Mouse (Mus musculus): ENCODE measurements at regions not wholly inside any gene's neighbourhood (a gene's known extent, or its start where the extent isn't known, plus 50 kb on each side); places are given as distances from the start of the nearest gene placed in this dataset.

- Histone ChIP-seq H3K9ac (replicated peaks; ENCODE audit: low read depth, low read length) (no peak overlapping the region; the same call in 1 of the 2 replicates), H3K4me1 (replicated peaks; ENCODE audit: control insufficient read depth, insufficient read depth, low read length) (peaks cover 9% of the 10 kb centered on the region), H3K4me3 (replicated peaks; ENCODE audit: low read length) (no peak overlapping the region), H3K36me3 (ENCODE audit: control insufficient read depth, insufficient read depth) (no peaks in the 10 kb centered on the region), H3K27ac (ENCODE audit: low read length) (peak overlapping the region; percentile 63), H3K4me2 (ENCODE audit: low read length) (peak overlapping the region; percentile 34; the same call in 1 of the 2 replicates), H3K27me3 (replicated peaks; ENCODE audit: control insufficient read depth, insufficient read depth, low read length) (no peaks in the 10 kb centered on the region), H3K9me3 (ENCODE audit: control insufficient read depth, low read length) (no peaks in the 10 kb centered on the region)
- ATAC-seq, result peak; percentile 57
- WGBS, result 50% methylated on average over 9 of the region's 9 CpGs
Measured at GRCm38 (mm10) chr2:75470688-75471054, 188.4 kb upstream of the Hnrnpa3 start.

DNA sequence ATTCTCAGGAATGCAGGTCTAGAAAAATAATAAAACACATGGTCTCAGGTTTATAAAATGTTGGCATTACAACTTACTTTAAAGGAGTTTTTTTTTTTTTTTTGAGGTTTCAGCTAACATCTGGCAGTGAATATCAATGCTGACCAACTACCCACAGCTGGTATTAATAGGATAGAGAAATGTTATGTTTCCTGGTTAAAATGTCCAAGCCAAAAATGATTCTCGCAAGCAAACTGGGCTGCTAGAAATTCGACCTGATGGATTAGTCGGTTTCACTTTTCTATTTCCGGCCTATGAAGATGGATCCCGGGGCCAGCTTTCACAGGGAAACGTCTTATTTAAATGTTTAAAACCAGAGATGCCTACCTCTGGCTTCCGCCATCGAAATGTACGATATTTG lies 186.6 kb upstream of the Hnrnpa3 start:
- Histone ChIP-seq H3K36me3 (ENCODE audit: control insufficient read depth, insufficient read depth) (no peaks in the 10 kb centered on the region), H3K4me2 (ENCODE audit: low read length) (no peak overlapping the region), H3K4me1 (replicated peaks; ENCODE audit: control insufficient read depth, insufficient read depth, low read length) (peaks cover 9% of the 10 kb centered on the region), H3K9ac (replicated peaks; ENCODE audit: low read depth, low read length) (no peak overlapping the region), H3K27me3 (replicated peaks; ENCODE audit: control insufficient read depth, insufficient read depth, low read length) (no peaks in the 10 kb centered on the region), H3K27ac (ENCODE audit: low read length) (no peak overlapping the region), H3K9me3 (ENCODE audit: control insufficient read depth, low read length) (no peaks in the 10 kb centered on the region), H3K4me3 (replicated peaks; ENCODE audit: low read length) (no peak overlapping the region)
- 90% methylated on average over 9 of the region's 9 CpGs for WGBS
- no peak for ATAC-seq

GRCm38 (mm10) chr2:75474509-75474908 lies 184.6 kb upstream of the Hnrnpa3 start:
- Histone ChIP-seq H3K36me3 (ENCODE audit: control insufficient read depth, insufficient read depth) (no peaks in the 10 kb centered on the region), H3K4me3 (replicated peaks; ENCODE audit: low read length) (no peak overlapping the region), H3K4me1 (replicated peaks; ENCODE audit: control insufficient read depth, insufficient read depth, low read length) (peaks cover 9% of the 10 kb centered on the region), H3K27ac (ENCODE audit: low read length) (no peak overlapping the region), H3K27me3 (replicated peaks; ENCODE audit: control insufficient read depth, insufficient read depth, low read length) (no peaks in the 10 kb centered on the region), H3K9me3 (ENCODE audit: control insufficient read depth, low read length) (no peaks in the 10 kb centered on the region), H3K4me2 (ENCODE audit: low read length) (no peak overlapping the region), H3K9ac (replicated peaks; ENCODE audit: low read depth, low read length) (no peak overlapping the region)
- 76% methylated on average over 6 of the region's 6 CpGs for WGBS
- ATAC-seq, result no peak

DNA sequence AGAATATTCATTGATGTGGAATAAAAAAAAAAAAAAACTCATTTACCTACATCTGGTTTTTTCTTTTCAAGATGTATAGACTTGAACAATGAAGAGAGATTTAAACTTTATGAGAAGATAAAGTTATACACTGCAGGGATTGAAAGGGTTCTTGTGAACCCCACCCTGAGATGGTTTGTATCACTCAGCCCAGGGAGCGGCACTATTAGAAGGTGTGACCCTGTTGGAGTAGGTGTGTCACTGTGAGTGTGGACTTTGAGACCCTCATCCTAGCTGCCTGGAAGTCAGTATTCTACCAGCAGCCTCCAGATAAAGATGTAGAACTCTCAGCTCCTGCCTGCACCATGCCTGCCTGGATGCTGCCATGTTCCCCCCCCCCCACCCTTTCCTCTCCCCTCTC lies 182.7 kb upstream of the Hnrnpa3 start:
- WGBS, result 96% methylated on average over 1 of the region's 1 CpGs
- ATAC-seq, result no peak

DNA sequence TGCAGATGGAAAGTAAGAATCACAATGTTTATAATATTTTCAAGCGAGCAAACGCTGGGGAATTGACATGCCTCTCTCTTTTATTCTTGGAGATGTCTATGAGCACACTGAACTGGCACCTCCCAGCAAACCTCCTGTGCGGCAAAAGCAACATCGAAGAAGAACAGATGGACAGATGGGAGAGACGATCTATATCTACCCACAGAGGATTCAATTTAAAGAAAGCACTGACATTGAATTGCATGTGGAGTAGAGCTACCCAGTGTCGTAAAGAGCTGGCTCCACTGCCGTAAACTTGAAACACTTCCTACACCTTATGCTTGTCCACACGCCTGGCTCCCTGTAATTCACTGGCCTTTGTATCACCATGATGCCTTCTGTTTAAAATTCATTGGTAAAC lies 182.0 kb upstream of the Hnrnpa3 start:
- Histone ChIP-seq H3K4me2 (ENCODE audit: low read length) (no peak overlapping the region), H3K4me3 (replicated peaks; ENCODE audit: low read length) (no peak overlapping the region), H3K27ac (ENCODE audit: low read length) (no peak overlapping the region), H3K27me3 (replicated peaks; ENCODE audit: control insufficient read depth, insufficient read depth, low read length) (no peaks in the 10 kb centered on the region), H3K9me3 (ENCODE audit: control insufficient read depth, low read length) (no peaks in the 10 kb centered on the region), H3K36me3 (ENCODE audit: control insufficient read depth, insufficient read depth) (no peaks in the 10 kb centered on the region), H3K4me1 (replicated peaks; ENCODE audit: control insufficient read depth, insufficient read depth, low read length) (no peaks in the 10 kb centered on the region; the same call in 1 of the 2 replicates), H3K9ac (replicated peaks; ENCODE audit: low read depth, low read length) (no peak overlapping the region)
- no peak for ATAC-seq
- 69% methylated on average over 8 of the region's 8 CpGs for WGBS

More for the DNA sequence above, 182.7 kb upstream of the Hnrnpa3 start:
- Histone ChIP-seq H3K9ac (replicated peaks; ENCODE audit: low read depth, low read length) (no peak overlapping the region), H3K27ac (ENCODE audit: low read length) (no peak overlapping the region), H3K4me2 (ENCODE audit: low read length) (no peak overlapping the region), H3K27me3 (replicated peaks; ENCODE audit: control insufficient read depth, insufficient read depth, low read length) (no peaks in the 10 kb centered on the region), H3K36me3 (ENCODE audit: control insufficient read depth, insufficient read depth) (no peaks in the 10 kb centered on the region), H3K9me3 (ENCODE audit: control insufficient read depth, low read length) (no peaks in the 10 kb centered on the region), H3K4me3 (replicated peaks; ENCODE audit: low read length) (no peak overlapping the region), H3K4me1 (replicated peaks; ENCODE audit: control insufficient read depth, insufficient read depth, low read length) (no peaks in the 10 kb centered on the region)

DNA sequence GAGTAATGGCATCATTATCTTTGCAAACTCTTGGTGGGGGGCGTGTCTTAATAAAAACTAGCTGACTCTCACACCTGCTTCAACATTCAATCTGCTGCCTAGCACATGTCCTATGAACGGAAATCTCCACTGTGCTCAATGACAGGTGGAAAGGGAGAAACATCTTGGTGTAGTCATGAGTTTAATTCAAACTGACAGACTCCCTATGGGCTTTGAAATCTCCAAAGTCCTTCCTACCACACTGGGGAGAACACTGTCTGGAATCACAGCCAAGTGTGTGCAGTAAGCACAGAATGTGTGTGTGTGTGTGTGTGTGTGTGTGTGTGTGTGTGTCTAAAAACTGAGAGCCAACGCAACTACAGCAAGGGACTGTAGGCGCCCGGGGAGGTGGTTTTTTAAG lies 179.5 kb upstream of the Hnrnpa3 start:
- no peak overlapping the region for H3K27ac ChIP-seq (ENCODE audit: low read length)
- no peaks in the 10 kb centered on the region for H3K36me3 ChIP-seq (ENCODE audit: control insufficient read depth, insufficient read depth)
- no peaks in the 10 kb centered on the region for H3K9me3 ChIP-seq (ENCODE audit: control insufficient read depth, low read length)
- H3K9ac ChIP-seq (replicated peaks; ENCODE audit: low read depth, low read length), result no peak overlapping the region
- H3K4me2 ChIP-seq (ENCODE audit: low read length), result no peak overlapping the region
- 83% methylated on average over 5 of the region's 5 CpGs for whole genome bisulfite sequencing
- H3K4me1 ChIP-seq (replicated peaks; ENCODE audit: control insufficient read depth, insufficient read depth, low read length), result no peaks in the 10 kb centered on the region; the same call in 1 of the 2 replicates
- ATAC-seq, result no peak
- no peak overlapping the region for H3K4me3 ChIP-seq (replicated peaks; ENCODE audit: low read length)
- no peaks in the 10 kb centered on the region for H3K27me3 ChIP-seq (replicated peaks; ENCODE audit: control insufficient read depth, insufficient read depth, low read length)

DNA sequence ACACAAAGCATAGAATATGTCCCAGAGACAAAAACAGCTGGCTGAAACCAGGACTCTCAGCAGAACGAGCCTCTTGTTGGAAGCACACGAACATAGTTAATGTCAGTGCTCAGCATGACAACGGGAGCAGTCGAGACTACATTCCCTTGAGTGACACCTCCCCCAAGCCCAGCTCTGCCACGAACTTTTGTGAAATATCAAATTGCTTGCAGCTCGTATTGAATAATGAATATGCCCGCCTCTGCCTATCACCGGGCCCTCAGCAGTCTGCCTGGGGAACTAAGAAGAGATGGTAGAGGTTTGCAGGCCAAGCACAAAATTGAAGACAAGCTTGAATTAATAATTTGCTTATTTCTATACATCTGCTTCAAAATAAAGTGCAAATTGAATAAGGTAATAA lies 177.2 kb upstream of the Hnrnpa3 start:
- ATAC-seq, result peak; percentile 47; the same call in 1 of the 2 replicates
- no peak overlapping the region for H3K27ac ChIP-seq (ENCODE audit: low read length)
- no peak overlapping the region for H3K9ac ChIP-seq (replicated peaks; ENCODE audit: low read depth, low read length)
- H3K4me2 ChIP-seq (ENCODE audit: low read length), result no peak overlapping the region
- no peaks in the 10 kb centered on the region; the same call in 1 of the 2 replicates for H3K4me1 ChIP-seq (replicated peaks; ENCODE audit: control insufficient read depth, insufficient read depth, low read length)
- no peak overlapping the region for H3K4me3 ChIP-seq (replicated peaks; ENCODE audit: low read length)
- 52% methylated on average over 8 of the region's 8 CpGs for WGBS
- H3K9me3 ChIP-seq (ENCODE audit: control insufficient read depth, low read length), result no peaks in the 10 kb centered on the region
- H3K36me3 ChIP-seq (ENCODE audit: control insufficient read depth, insufficient read depth), result no peaks in the 10 kb centered on the region
- H3K27me3 ChIP-seq (replicated peaks; ENCODE audit: control insufficient read depth, insufficient read depth, low read length), result no peaks in the 10 kb centered on the region

DNA sequence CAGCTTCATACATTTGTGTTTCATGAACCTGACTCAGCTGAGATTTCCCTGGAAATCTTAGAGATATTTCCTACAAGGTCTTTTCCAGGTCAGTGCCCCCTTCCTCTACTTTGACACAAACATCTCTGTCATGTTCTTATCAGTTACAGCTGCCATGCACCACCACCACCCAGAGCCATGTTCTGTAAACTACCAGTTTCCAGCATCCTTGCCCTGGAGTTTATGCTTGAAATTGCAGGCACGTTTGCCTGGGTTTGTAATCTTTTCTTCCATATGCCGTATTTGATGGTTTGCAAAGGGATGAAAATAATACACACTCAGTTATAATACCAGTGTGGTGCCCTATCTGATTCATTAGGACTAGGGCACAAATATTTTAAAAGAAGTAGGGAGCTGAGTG lies 176.6 kb upstream of the Hnrnpa3 start:
- Histone ChIP-seq H3K4me1 (replicated peaks; ENCODE audit: control insufficient read depth, insufficient read depth, low read length) (no peaks in the 10 kb centered on the region; the same call in 1 of the 2 replicates), H3K9me3 (ENCODE audit: control insufficient read depth, low read length) (no peaks in the 10 kb centered on the region), H3K27me3 (replicated peaks; ENCODE audit: control insufficient read depth, insufficient read depth, low read length) (no peaks in the 10 kb centered on the region), H3K36me3 (ENCODE audit: control insufficient read depth, insufficient read depth) (no peaks in the 10 kb centered on the region), H3K27ac (ENCODE audit: low read length) (no peak overlapping the region; the same call in 1 of the 2 replicates), H3K4me3 (replicated peaks; ENCODE audit: low read length) (no peak overlapping the region), H3K9ac (replicated peaks; ENCODE audit: low read depth, low read length) (no peak overlapping the region), H3K4me2 (ENCODE audit: low read length) (no peak overlapping the region)
- 74% methylated on average over 2 of the region's 2 CpGs for WGBS
- ATAC-seq, result no peak

GRCm38 (mm10) chr2:75484951-75485350 lies 174.1 kb upstream of the Hnrnpa3 start:
- 22% methylated on average over 10 of the region's 10 CpGs for WGBS
- Histone ChIP-seq H3K9me3 (ENCODE audit: control insufficient read depth, low read length) (no peaks in the 10 kb centered on the region), H3K4me2 (ENCODE audit: low read length) (peak overlapping the region; percentile 13; the same call in 1 of the 2 replicates), H3K4me1 (replicated peaks; ENCODE audit: control insufficient read depth, insufficient read depth, low read length) (no peaks in the 10 kb centered on the region; the same call in 1 of the 2 replicates), H3K27me3 (replicated peaks; ENCODE audit: control insufficient read depth, insufficient read depth, low read length) (no peaks in the 10 kb centered on the region), H3K36me3 (ENCODE audit: control insufficient read depth, insufficient read depth) (no peaks in the 10 kb centered on the region), H3K9ac (replicated peaks; ENCODE audit: low read depth, low read length) (no peak overlapping the region), H3K27ac (ENCODE audit: low read length) (no peak overlapping the region), H3K4me3 (replicated peaks; ENCODE audit: low read length) (no peak overlapping the region)
- ATAC-seq, result no peak

DNA sequence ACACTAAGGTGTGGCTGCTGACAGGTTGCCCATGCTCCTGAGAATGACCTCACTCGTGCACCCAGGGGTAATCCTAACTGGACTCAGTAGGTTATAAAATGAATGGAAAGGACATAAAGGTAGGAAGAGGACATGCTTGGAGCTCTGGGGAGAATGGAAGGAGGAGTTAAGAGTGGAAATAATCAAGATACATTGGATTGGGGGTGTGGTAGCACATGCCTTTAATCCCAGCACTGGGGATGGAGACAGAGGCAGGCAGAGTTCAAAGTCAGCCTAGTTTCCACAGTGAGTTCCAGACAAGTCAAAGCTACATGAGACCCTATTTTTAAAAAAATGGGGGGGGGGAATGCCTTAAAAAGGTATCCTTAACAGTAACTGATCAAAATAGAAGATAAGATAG lies 167.9 kb upstream of the Hnrnpa3 start:
- Histone ChIP-seq H3K27me3 (replicated peaks; ENCODE audit: control insufficient read depth, insufficient read depth, low read length) (no peaks in the 10 kb centered on the region), H3K9ac (replicated peaks; ENCODE audit: low read depth, low read length) (no peak overlapping the region), H3K4me2 (ENCODE audit: low read length) (no peak overlapping the region), H3K4me1 (replicated peaks; ENCODE audit: control insufficient read depth, insufficient read depth, low read length) (0 out of 2 replicates have a peak, but pooled peaks cover 3% of the 10 kb centered on the region), H3K4me3 (replicated peaks; ENCODE audit: low read length) (no peak overlapping the region), H3K9me3 (ENCODE audit: control insufficient read depth, low read length) (peaks cover 4% of the 10 kb centered on the region; the same call in 1 of the 2 replicates), H3K36me3 (ENCODE audit: control insufficient read depth, insufficient read depth) (no peaks in the 10 kb centered on the region), H3K27ac (ENCODE audit: low read length) (no peak overlapping the region)
- no peak for ATAC-seq
- WGBS, result 88% methylated on average over 1 of the region's 1 CpGs
